Mouse (Mus musculus) heart, postnatal 0 days (tissue): ENCODE measurements around the gene Apol7a. TPM values are rescaled to one million over a fixed set of nuclear protein-coding genes. Genes with fewer than 3 reads are reported as not detected.

Experiments
- ATAC-seq: fragments of 200-750 bp; cut with Nextera tagmentation; 2 replicates; pipeline ENCODE4 v1.8.0; 2017; ENCODE audit warnings: low read depth, moderate number of reproducible peaks, moderate library complexity; ENCODE audit not compliant: insufficient read depth
- DNase-seq: peaks from one replicate; pipeline ENCODE4 v3.0.0-alpha.2; 2016; ENCODE audit warnings: low spot score
- H3K27ac ChIP-seq: fragments of 300-500 bp; sonication (generic); 2 replicates; pipeline ENCODE4 v1.5.1; 2014; ENCODE audit warnings: low read depth, mild to moderate bottlenecking
- H3K27me3 ChIP-seq: fragments of 300-500 bp; sonication (generic); 2 replicates; pipeline ENCODE4 v1.6.1; 2014; ENCODE audit warnings: low read length, mixed read lengths; ENCODE audit not compliant: control insufficient read depth, insufficient read depth
- H3K36me3 ChIP-seq: fragments of 300-500 bp; sonication (generic); replicated peaks from 2 replicates; pipeline ENCODE4 v1.6.1; 2014; ENCODE audit warnings: low read length, mixed read lengths; ENCODE audit not compliant: control insufficient read depth, insufficient read depth
- H3K4me1 ChIP-seq: fragments of 300-500 bp; sonication (generic); 2 replicates; pipeline ENCODE4 v1.6.1; 2014; ENCODE audit warnings: antibody characterized with exemption; ENCODE audit not compliant: control insufficient read depth, insufficient read depth
- H3K4me2 ChIP-seq: fragments of 300-500 bp; sonication (generic); 2 replicates; pipeline ENCODE4 v1.6.1; 2014; ENCODE audit warnings: low read depth, mild to moderate bottlenecking, low read length, moderate library complexity
- H3K4me3 ChIP-seq: fragments of 300-500 bp; sonication (generic); 2 replicates; pipeline ENCODE4 v1.5.1; 2014; ENCODE audit warnings: low read depth, low read length
- H3K9ac ChIP-seq: fragments of 300-500 bp; sonication (generic); replicated peaks from 2 replicates; pipeline ENCODE4 v1.6.1; 2014; ENCODE audit warnings: low read depth, low read length, mixed read lengths
- H3K9me3 ChIP-seq: fragments of 300-500 bp; sonication (generic); replicated peaks from 2 replicates; pipeline ENCODE4 v1.6.1; 2016; ENCODE audit warnings: low read length; ENCODE audit not compliant: control insufficient read depth
- CTCF ChIP-seq: IDR thresholded peaks from 2 replicates; pipeline ENCODE4 v1.5.1; 2016; ENCODE audit warnings: antibody characterized with exemption, control low read depth, low read depth
- EP300 ChIP-seq: IDR thresholded peaks from 2 replicates; pipeline ENCODE4 v1.6.1; 2016; ENCODE audit warnings: antibody characterized with exemption, low read depth
- WGBS: fragments of 180-500 bp; shearing (Covaris S2); extraction: QIAGEN DNeasy Blood & Tissue Kit; methylation state at CpG from one replicate; pipeline ENCODE4 v1.1.7; 2014; 5-methylcytosine and 5-hydroxymethylcytosine counted together
- polyA plus RNA-seq: library from polyadenylated mRNA; unstranded; fragments of >200 nt; fragmentation: Nextera tagmentation; extraction: Ambion mirVana; gene quantifications from 2 replicates; pipeline ENCODE4 v1.2.1, GENCODE M21; 2015
- total RNA-seq: library from RNA; depleted of rRNA; stranded (reverse); fragments of >200 nt; gene quantifications from 2 replicates; pipeline ENCODE4 v1.2.3, GENCODE M21; 2014; ENCODE audit warnings: low replicate concordance

Apol7a gene
- total and polyA plus RNA-seq, 2 experiments from 2014 or later, result 0.20 to 1.3 TPM

DNA sequence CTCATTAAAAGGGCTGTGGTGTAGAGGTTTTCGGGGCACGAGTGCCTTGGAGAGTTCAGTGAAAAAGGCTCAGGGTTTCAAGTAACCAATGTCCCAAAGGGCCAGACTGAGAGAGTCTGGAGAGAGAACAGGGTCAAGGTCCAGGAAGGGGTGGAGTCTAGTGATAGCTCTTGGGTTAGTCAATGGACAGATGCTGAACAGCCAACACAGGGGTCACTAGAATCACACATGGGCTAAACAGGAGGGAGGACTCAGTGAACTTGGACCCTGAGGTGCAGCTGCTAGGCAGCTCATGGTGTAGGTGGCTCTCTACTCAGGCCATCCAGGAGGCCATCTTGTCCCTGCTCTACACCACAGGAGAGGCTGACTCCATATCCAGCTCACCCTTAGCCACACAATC, 11.4 kb downstream of the Apol7a start:
- Histone ChIP-seq H3K4me1 (no peaks in the 10 kb centered on the region), H3K4me3 (no peak overlapping the region), H3K9me3 (no peaks in the 10 kb centered on the region), H3K27ac (no peak overlapping the region), H3K36me3 (no peaks in the 10 kb centered on the region), H3K27me3 (no peaks in the 10 kb centered on the region), H3K9ac (no peak overlapping the region), H3K4me2 (no peak overlapping the region)
- no peak for TF ChIP-seq CTCF
- no peak for TF ChIP-seq EP300
- 89% methylated on average over 2 of the region's 2 CpGs for WGBS
- DNase-seq (no peak), ATAC-seq (no peak)

DNA sequence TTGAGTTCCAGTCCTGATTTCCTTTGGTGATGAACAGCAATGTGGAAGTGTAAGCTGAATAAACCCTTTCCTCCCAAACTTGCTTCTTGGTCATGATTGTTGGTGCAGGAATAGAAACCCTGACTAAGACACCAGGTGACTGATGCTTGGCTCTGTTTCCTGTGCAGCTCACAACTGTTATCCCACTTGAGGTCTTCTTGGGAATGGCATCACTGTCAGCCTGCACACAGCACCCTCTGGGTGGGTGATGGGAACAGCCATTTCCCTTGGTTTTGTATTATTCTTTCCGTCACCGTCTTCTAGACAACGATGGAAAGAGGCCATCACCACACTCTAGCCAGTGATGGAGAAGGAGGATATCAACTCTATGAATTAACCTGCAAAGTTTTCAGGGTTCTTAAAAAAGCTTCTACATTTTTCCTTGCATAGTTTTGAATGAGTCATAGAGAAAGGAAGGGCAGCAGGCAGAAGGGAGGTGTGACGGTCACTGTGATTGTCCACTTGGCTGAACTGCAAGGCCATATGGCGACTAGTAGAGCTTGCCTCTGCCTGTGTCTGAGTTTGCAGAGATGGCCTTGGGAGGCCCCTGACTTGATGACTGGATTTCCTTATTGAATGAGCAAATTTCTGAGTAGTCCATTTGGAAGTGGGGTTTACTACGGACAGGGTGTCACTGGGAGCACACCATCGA, 14.4 kb downstream of the Apol7a start:
- Histone ChIP-seq H3K36me3 (no peaks in the 10 kb centered on the region), H3K27ac (no peak overlapping the region), H3K9ac (no peak overlapping the region), H3K9me3 (no peaks in the 10 kb centered on the region), H3K4me1 (no peaks in the 10 kb centered on the region), H3K4me3 (no peak overlapping the region), H3K4me2 (no peak overlapping the region), H3K27me3 (no peaks in the 10 kb centered on the region)
- DNase-seq, result no peak
- no peak for ATAC-seq
- TF ChIP-seq CTCF (no peak), EP300 (no peak)
- 82% methylated on average over 7 of the region's 7 CpGs for WGBS

DNA sequence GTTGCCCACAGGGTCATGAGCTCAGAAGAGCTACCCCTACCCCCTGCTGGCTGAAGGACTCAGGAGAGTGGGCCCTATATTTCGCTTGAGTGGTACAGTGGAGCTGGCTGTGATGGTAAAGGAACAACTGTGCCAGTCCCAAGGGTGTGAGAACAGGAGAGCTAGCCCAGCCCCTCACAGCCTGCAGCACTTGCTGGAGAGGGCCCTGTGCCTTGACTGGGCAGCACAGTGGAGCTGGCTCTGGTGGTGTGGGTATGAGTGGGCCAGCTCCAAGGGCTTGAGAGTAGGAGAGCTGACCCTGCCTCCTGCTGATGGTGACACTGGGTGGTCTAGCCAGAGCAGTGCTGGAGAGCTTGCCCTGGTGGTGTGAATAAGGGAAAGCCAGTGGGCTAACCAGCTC, 16.0 kb downstream of the Apol7a start:
- ATAC-seq, result no peak
- TF ChIP-seq CTCF, result no peak
- TF ChIP-seq EP300, result no peak
- Histone ChIP-seq H3K4me3 (no peak overlapping the region), H3K27me3 (no peaks in the 10 kb centered on the region), H3K27ac (no peak overlapping the region), H3K4me2 (no peak overlapping the region), H3K4me1 (no peaks in the 10 kb centered on the region), H3K9me3 (no peaks in the 10 kb centered on the region), H3K36me3 (no peaks in the 10 kb centered on the region), H3K9ac (no peak overlapping the region)
- DNase-seq, result no peak
- 47% methylated on average over 1 of the region's 1 CpGs for WGBS

GRCm38 (mm10) chr15:77382271-77382850, 16.5 kb downstream of the Apol7a start:
- TF ChIP-seq EP300, result no peak
- TF ChIP-seq CTCF, result no peak
- no peak overlapping the region for H3K4me2 ChIP-seq
- DNase-seq, result no peak
- no peak overlapping the region for H3K27ac ChIP-seq
- no peaks in the 10 kb centered on the region for H3K4me1 ChIP-seq
- H3K4me3 ChIP-seq, result no peak overlapping the region
- H3K9me3 ChIP-seq, result no peaks in the 10 kb centered on the region
- 80% methylated on average over 11 of the region's 11 CpGs for WGBS
- H3K36me3 ChIP-seq, result no peaks in the 10 kb centered on the region
- H3K9ac ChIP-seq, result no peak overlapping the region
- no peaks in the 10 kb centered on the region for H3K27me3 ChIP-seq
- no peak for ATAC-seq

DNA sequence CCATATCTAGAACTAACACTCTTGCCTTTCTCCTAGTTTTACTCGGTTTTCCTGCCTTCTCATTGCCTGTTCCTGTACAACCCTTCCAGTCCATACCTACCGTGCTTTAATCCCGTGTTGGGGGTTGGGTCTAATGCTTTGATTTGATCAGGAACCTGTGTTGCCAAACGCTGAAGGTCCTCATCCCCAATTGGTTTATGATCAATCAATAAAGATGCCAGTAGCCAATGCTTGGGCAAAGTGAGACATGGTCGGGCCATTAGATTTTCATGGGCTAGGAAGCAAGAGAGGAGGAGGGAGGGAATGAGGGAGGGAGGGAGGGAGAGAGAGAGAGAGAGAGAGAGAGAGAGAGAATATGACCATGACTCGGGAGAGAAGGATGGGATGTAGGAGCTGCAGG, 17.4 kb downstream of the Apol7a start:
- WGBS, result 71% methylated on average over 6 of the region's 6 CpGs
- TF ChIP-seq EP300 (no peak), CTCF (no peak)
- no peak overlapping the region for H3K9ac ChIP-seq

GRCm38 (mm10) chr15:77379921-77380320, 19.0 kb downstream of the Apol7a start:
- no peak overlapping the region for H3K4me2 ChIP-seq
- no peak overlapping the region for H3K27ac ChIP-seq
- ATAC-seq (no peak), DNase-seq (no peak)
- no peaks in the 10 kb centered on the region for H3K4me1 ChIP-seq
- H3K9ac ChIP-seq, result no peak overlapping the region
- no peak overlapping the region for H3K4me3 ChIP-seq
- no peaks in the 10 kb centered on the region for H3K27me3 ChIP-seq
- H3K36me3 ChIP-seq, result no peaks in the 10 kb centered on the region
- 25% methylated on average over 4 of the region's 4 CpGs for WGBS
- H3K9me3 ChIP-seq, result no peaks in the 10 kb centered on the region
- TF ChIP-seq EP300 (no peak), CTCF (no peak)

More for the DNA sequence above, 17.4 kb downstream of the Apol7a start:
- Histone ChIP-seq H3K4me3 (no peak overlapping the region), H3K27ac (no peak overlapping the region), H3K27me3 (no peaks in the 10 kb centered on the region), H3K36me3 (no peaks in the 10 kb centered on the region), H3K4me2 (no peak overlapping the region), H3K4me1 (no peaks in the 10 kb centered on the region), H3K9me3 (no peaks in the 10 kb centered on the region)
- no peak for ATAC-seq
- DNase-seq, result no peak
